Mouse (Mus musculus) erythroblast, embryonic 14.5 days (primary cell): ENCODE results near the gene Slc22a21. TPM values are rescaled to one million over a fixed set of nuclear protein-coding genes. Genes with fewer than 3 reads are reported as not detected.
"Not testable (repeated sequence)": the region's sequence is repeated elsewhere in the genome, so short reads cannot be mapped to it uniquely, and the experiment has no call there.

Experiments
- H3K27me3 ChIP-seq: 2 replicates; pipeline ENCODE4 v1.6.1; 2012; ENCODE audit warnings: inconsistent platforms; ENCODE audit not compliant: control insufficient read depth
- H3K36me3 ChIP-seq: 2 replicates; pipeline ENCODE4 v1.6.1; 2012; ENCODE audit warnings: mild to moderate bottlenecking, inconsistent platforms; ENCODE audit not compliant: control insufficient read depth
- H3K4me1 ChIP-seq: 2 replicates; pipeline ENCODE4 v1.6.1; 2012; ENCODE audit warnings: inconsistent platforms; ENCODE audit not compliant: control insufficient read depth
- H3K4me3 ChIP-seq: replicated peaks from 2 replicates; pipeline ENCODE3; 2012; ENCODE audit warnings: moderate library complexity, mild to moderate bottlenecking, inconsistent platforms
- H3K9me3 ChIP-seq: 2 replicates; pipeline ENCODE4 v1.6.1; 2012; ENCODE audit warnings: low read length, inconsistent platforms, mixed read lengths; ENCODE audit not compliant: control insufficient read depth
- GATA1 ChIP-seq: IDR thresholded peaks from 2 replicates; pipeline ENCODE4 v1.6.1; 2012; ENCODE audit warnings: low read length, inconsistent platforms, mixed read lengths
- TAL1 ChIP-seq: IDR thresholded peaks from 3 replicates; pipeline ENCODE4 v1.6.1; 2012; ENCODE audit warnings: low read length, inconsistent platforms, mixed read lengths
- polyA plus RNA-seq: library from polyadenylated mRNA; stranded (reverse); fragments of >175 nt; gene quantifications from 2 replicates; pipeline ENCODE4 v1.2.3, GENCODE M21; 2012

Slc22a21 gene
- polyA plus RNA-seq, 1 experiment: 0.77 TPM

DNA sequence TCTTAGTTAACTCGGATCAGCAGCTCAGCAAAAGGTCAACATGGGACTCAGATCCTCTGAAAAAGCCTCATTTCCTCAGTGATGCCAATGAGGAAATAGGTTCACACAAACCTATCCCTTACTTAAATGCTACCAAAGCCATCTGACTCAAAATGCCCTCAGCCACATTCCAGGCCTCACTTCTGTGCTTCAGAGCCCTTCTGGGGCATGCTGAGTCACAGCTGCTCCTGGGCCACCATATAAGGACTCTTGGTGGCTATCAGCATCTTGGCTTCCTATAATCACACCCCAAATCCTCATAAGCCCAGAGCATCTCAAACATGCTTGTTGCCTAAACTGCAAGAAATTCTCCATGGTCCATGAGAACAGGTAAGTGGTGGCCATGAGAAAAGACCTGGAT, 23.5 kb downstream of the Slc22a21 start:
- no peaks in the 10 kb centered on the region for H3K9me3 ChIP-seq

GRCm38 (mm10) chr11:53954653-53955052, 25.5 kb downstream of the Slc22a21 start:
- TF ChIP-seq TAL1: no peak
- TF ChIP-seq GATA1: no peak
- Histone ChIP-seq H3K9me3 (no peaks in the 10 kb centered on the region), H3K4me3 (no peak overlapping the region), H3K27me3 (no peaks in the 10 kb centered on the region), H3K36me3 (peaks cover 8% of the 10 kb centered on the region), H3K4me1 (no peaks in the 10 kb centered on the region)

More for the DNA sequence above, 23.5 kb downstream of the Slc22a21 start:
- TF ChIP-seq GATA1 (no peak), TAL1 (no peak)
- peaks cover 4% of the 10 kb centered on the region for H3K36me3 ChIP-seq
- H3K4me3 ChIP-seq: no peak overlapping the region
- H3K4me1 ChIP-seq: no peaks in the 10 kb centered on the region
- no peaks in the 10 kb centered on the region for H3K27me3 ChIP-seq

DNA sequence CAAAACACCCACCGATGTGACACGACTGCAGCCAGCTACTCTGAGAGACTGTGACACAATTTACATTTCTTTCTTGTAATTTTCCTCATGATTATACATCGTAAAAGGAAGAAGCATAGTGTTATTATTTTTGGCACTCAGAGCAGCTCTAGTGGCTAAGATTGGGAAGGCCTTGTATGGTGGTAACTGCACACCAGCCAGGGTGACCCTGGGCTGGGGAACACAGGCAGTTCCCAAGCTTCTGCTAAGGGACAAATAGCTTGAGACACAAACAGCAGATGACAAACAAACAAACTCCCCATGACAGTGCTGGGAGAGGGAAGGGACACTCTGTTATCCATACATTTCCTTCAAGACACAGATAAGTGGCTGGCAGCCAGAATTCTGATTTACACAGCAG, 30.0 kb downstream of the Slc22a21 start:
- H3K27me3 ChIP-seq, H3K36me3 ChIP-seq, H3K4me3 ChIP-seq, H3K9me3 ChIP-seq, H3K4me1 ChIP-seq: not testable (repeated sequence)

GRCm38 (mm10) chr11:53931944-53932318, 48.2 kb downstream of the Slc22a21 start:
- H3K36me3 ChIP-seq, H3K27me3 ChIP-seq, H3K9me3 ChIP-seq, H3K4me1 ChIP-seq, H3K4me3 ChIP-seq: not testable (repeated sequence)

DNA sequence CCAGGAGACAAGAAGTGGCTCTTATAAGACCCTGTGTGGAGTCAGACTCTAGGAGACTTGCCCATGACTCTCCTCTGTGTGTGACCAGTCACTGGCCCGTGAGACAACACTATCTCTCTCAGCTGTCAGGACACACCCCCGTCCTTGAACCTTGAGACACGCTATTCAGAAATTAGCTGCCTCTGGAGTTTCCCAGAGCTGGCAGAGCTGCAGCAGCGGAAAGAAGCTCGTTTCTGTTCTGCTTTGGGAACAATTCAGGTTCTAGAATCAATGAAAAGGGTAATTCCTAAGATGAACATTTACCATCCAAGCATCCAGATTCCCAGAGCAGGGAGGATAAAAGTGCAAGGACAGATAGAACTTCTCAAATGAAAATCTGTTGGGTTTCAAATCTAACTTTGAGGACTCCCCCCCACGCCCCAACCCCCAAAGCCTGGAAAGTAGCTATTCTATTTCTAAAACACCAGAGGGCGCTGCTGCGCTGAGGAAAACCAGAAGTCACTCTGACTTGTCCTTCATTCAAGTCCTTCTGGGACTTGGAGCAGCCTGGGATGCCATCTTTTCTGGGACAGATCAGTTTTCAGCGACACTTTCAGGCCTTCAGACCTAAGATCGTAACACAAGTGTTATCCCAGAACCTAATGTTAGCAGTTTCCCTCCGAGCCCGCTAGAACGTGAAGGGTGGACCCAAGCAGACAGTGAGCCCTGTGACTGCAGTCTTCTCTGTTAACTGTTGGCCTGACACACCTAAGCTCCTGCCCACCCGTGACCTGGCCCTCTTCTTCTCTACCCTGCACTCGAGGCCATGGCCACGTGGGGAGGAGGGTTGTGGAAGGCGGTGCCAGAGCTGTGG, 48.8 kb downstream of the Slc22a21 start:
- H3K9me3 ChIP-seq: no peaks in the 10 kb centered on the region
- no peak for TF ChIP-seq TAL1
- TF ChIP-seq GATA1: no peak

GRCm38 (mm10) chr11:53929741-53930140, 50.4 kb downstream of the Slc22a21 start:
- H3K27me3 ChIP-seq: no peaks in the 10 kb centered on the region
- H3K4me3 ChIP-seq: no peak overlapping the region
- no peaks in the 10 kb centered on the region for H3K36me3 ChIP-seq
- H3K9me3 ChIP-seq: no peaks in the 10 kb centered on the region
- TF ChIP-seq GATA1 (no peak), TAL1 (no peak)
- no peaks in the 10 kb centered on the region for H3K4me1 ChIP-seq

More for the DNA sequence above, 48.8 kb downstream of the Slc22a21 start:
- Histone ChIP-seq H3K4me1 (no peaks in the 10 kb centered on the region), H3K4me3 (no peak overlapping the region), H3K27me3 (no peaks in the 10 kb centered on the region), H3K36me3 (no peaks in the 10 kb centered on the region)

- no peaks in the 10 kb centered on the region for H3K9me3 ChIP-seq
- TF ChIP-seq GATA1 (no peak), TAL1 (no peak)
- H3K4me1 ChIP-seq: no peaks in the 10 kb centered on the region
- H3K27me3 ChIP-seq: no peaks in the 10 kb centered on the region
- no peak overlapping the region for H3K4me3 ChIP-seq
- no peaks in the 10 kb centered on the region for H3K36me3 ChIP-seq
These were observed 51.5 kb downstream of the Slc22a21 start for GRCm38 (mm10) chr11:53928585-53928984.

GRCm38 (mm10) chr11:53926303-53926702, 53.8 kb downstream of the Slc22a21 start:
- H3K9me3 ChIP-seq: no peaks in the 10 kb centered on the region
- H3K36me3 ChIP-seq: no peaks in the 10 kb centered on the region
- H3K27me3 ChIP-seq: no peaks in the 10 kb centered on the region
- no peak overlapping the region for H3K4me3 ChIP-seq
- TF ChIP-seq GATA1 (no peak), TAL1 (no peak)
- H3K4me1 ChIP-seq: no peaks in the 10 kb centered on the region

- no peaks in the 10 kb centered on the region for H3K36me3 ChIP-seq
- H3K4me3 ChIP-seq: no peak overlapping the region
- TF ChIP-seq TAL1 (no peak), GATA1 (no peak)
- H3K27me3 ChIP-seq: no peaks in the 10 kb centered on the region
- no peaks in the 10 kb centered on the region for H3K9me3 ChIP-seq
- no peaks in the 10 kb centered on the region for H3K4me1 ChIP-seq
These were observed 61.3 kb downstream of the Slc22a21 start for GRCm38 (mm10) chr11:53918851-53919250.

- H3K27me3 ChIP-seq: no peaks in the 10 kb centered on the region
- no peaks in the 10 kb centered on the region for H3K4me1 ChIP-seq
- no peak overlapping the region for H3K4me3 ChIP-seq
- no peak for TF ChIP-seq TAL1
- TF ChIP-seq GATA1: no peak
- no peaks in the 10 kb centered on the region for H3K36me3 ChIP-seq
- H3K9me3 ChIP-seq: no peaks in the 10 kb centered on the region
These were observed 69.1 kb downstream of the Slc22a21 start for GRCm38 (mm10) chr11:53911011-53911410.
